Mouse (Mus musculus): ENCODE measurements at regions not wholly inside any gene's neighbourhood (a gene's known extent, or its start where the extent isn't known, plus 50 kb on each side); places are given as distances from the start of the nearest gene placed in this dataset.
"Not testable (repeated sequence)": the region's sequence is repeated elsewhere in the genome, so short reads cannot be mapped to it uniquely, and the experiment has no call there.

DNA sequence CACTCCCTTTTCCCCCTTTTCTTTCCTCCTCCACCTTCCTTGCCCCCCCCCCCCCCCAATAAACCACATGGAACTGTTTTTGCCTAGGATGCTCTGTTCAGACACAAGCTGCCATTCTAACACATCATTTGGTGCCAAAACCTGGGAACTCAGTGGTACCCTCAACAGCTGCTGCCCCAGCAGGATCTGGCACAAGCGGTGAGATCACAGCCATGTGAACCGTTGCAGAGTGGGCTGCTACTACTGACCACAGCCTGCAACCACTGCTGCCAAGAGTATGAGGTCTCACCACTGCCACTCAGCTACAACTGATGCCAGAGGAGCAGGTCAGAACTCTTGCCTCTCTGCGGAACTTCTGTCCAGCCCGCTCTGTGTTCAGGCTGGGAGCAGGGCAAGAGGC lies 206.2 kb downstream of the Pcsk1 start:
- H3K36me3 ChIP-seq (ENCODE audit: insufficient read depth, low read length): no peaks in the 10 kb centered on the region
- no peak overlapping the region for H3K4me3 ChIP-seq (replicated peaks; ENCODE audit: low read length)
- H3K4me1 ChIP-seq (replicated peaks; ENCODE audit: low read depth, low read length): no peaks in the 10 kb centered on the region
- TF ChIP-seq POU5F1 (IDR thresholded peaks at IDR 0.05; ENCODE audit: borderline replicate concordance, low read length) (no peak), NANOG (IDR thresholded peaks at IDR 0.05; ENCODE audit: borderline replicate concordance, low read length) (no peak), CTCF (conservative IDR thresholded peaks at IDR 0.05; ENCODE audit: low read length) (no peak)
- no peaks in the 10 kb centered on the region for H3K27me3 ChIP-seq (ENCODE audit: insufficient read depth, low read length)
- H3K9me3 ChIP-seq (ENCODE audit: low read length): no peaks in the 10 kb centered on the region

DNA sequence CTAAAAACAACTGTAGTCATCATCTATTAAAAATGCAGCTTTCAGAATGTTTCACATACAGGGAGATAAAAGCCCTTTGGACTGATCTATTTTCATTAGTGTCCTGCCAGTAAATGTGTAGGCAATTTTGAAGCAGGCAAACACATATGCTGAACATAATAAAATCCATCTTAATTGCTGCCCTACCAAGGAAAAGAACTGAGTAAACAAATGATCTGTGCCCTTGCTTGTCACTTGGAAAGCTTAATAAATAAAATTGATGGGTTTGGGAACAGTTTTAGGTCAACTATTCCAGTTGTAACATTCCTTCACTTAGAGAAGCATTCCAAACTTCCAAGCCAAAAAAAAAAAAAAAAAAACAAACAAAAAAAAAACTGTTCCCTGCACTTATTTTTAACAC lies 230.2 kb downstream of the Pcsk1 start:
- no peaks in the 10 kb centered on the region for H3K4me1 ChIP-seq (replicated peaks; ENCODE audit: low read depth, low read length)
- TF ChIP-seq POU5F1 (IDR thresholded peaks at IDR 0.05; ENCODE audit: borderline replicate concordance, low read length) (no peak), CTCF (conservative IDR thresholded peaks at IDR 0.05; ENCODE audit: low read length) (no peak), NANOG (IDR thresholded peaks at IDR 0.05; ENCODE audit: borderline replicate concordance, low read length) (no peak)

DNA sequence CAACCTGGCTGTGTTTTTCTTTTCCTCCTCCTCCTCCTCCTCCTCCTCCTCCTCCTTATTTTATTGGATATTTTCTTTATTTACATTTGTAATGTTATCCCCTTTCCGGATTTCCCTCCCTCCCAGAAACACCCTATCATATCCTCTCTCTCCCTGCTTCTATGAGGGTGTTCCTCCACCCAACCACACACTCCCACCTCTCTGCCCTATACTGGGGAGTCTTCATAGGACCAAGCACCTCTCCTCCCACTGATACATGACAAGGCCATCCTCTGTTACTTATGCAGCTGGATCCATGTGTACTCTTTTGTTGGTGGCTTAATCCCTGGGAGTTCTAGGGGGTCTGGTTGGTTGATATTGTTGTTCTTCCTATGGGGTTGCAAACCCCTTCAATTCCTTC lies 230.6 kb downstream of the Pcsk1 start:
- TF ChIP-seq CTCF (conservative IDR thresholded peaks at IDR 0.05; ENCODE audit: low read length) (no peak), NANOG (IDR thresholded peaks at IDR 0.05; ENCODE audit: borderline replicate concordance, low read length) (no peak), POU5F1 (IDR thresholded peaks at IDR 0.05; ENCODE audit: borderline replicate concordance, low read length) (no peak)
- Histone ChIP-seq H3K27me3 (ENCODE audit: insufficient read depth, low read length) (no peaks in the 10 kb centered on the region), H3K9me3 (ENCODE audit: low read length) (no peaks in the 10 kb centered on the region), H3K4me3 (replicated peaks; ENCODE audit: low read length) (no peak overlapping the region), H3K4me1 (replicated peaks; ENCODE audit: low read depth, low read length) (no peaks in the 10 kb centered on the region), H3K36me3 (ENCODE audit: insufficient read depth, low read length) (no peaks in the 10 kb centered on the region)

More for the DNA sequence above, 230.2 kb downstream of the Pcsk1 start:
- Histone ChIP-seq H3K27me3 (ENCODE audit: insufficient read depth, low read length) (no peaks in the 10 kb centered on the region), H3K4me3 (replicated peaks; ENCODE audit: low read length) (no peak overlapping the region), H3K36me3 (ENCODE audit: insufficient read depth, low read length) (no peaks in the 10 kb centered on the region), H3K9me3 (ENCODE audit: low read length) (no peaks in the 10 kb centered on the region)

DNA sequence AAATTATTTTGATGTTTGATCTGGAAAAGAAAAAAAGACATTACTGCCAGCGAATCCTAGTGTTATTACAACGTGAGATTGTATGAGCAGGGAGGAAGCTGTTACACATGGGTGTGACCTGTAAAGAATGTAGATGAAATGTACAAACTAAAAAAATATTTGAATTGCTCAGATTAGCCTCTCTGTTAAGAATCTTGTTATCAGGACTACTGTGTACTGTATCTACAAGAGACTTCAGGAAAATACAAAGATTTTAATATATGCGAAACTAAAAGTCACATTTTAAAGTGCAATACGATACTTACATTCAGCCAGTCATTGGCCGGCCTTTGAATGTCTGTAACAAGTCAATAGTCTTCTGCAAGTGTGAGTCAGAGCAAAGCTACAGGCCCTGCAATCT lies 247.4 kb downstream of the Pcsk1 start:
- H3K9me3 ChIP-seq (ENCODE audit: low read length): no peaks in the 10 kb centered on the region
- TF ChIP-seq CTCF (conservative IDR thresholded peaks at IDR 0.05; ENCODE audit: low read length) (no peak), NANOG (IDR thresholded peaks at IDR 0.05; ENCODE audit: borderline replicate concordance, low read length) (no peak), POU5F1 (IDR thresholded peaks at IDR 0.05; ENCODE audit: borderline replicate concordance, low read length) (no peak)
- H3K36me3 ChIP-seq (ENCODE audit: insufficient read depth, low read length): no peaks in the 10 kb centered on the region
- H3K4me1 ChIP-seq (replicated peaks; ENCODE audit: low read depth, low read length): no peaks in the 10 kb centered on the region
- no peak overlapping the region for H3K4me3 ChIP-seq (replicated peaks; ENCODE audit: low read length)
- H3K27me3 ChIP-seq (ENCODE audit: insufficient read depth, low read length): no peaks in the 10 kb centered on the region

DNA sequence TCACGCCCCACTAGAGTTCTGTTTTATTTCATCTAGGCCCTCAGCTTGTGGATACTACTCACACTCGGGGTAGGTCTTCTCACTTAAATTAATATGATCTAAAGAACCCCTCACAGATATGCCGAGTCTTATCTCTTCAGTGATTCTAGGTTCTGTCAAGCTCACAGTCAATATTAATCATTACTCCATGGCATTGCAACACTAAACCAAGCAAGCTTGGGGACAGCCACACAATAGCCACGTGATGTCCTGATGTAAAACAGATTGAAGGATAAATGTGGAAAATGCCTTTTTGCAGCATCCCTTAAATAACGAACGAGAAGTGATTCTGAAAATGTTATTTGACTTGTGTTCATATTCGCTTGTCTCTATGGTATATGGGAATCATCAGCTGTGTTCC lies 253.8 kb downstream of the Pcsk1 start:
- no peak for TF ChIP-seq POU5F1 (IDR thresholded peaks at IDR 0.05; ENCODE audit: borderline replicate concordance, low read length)
- no peak for TF ChIP-seq NANOG (IDR thresholded peaks at IDR 0.05; ENCODE audit: borderline replicate concordance, low read length)
- TF ChIP-seq CTCF (conservative IDR thresholded peaks at IDR 0.05; ENCODE audit: low read length): no peak
- H3K4me1 ChIP-seq (replicated peaks; ENCODE audit: low read depth, low read length): peaks cover 3% of the 10 kb centered on the region; the same call in 1 of the 2 replicates
- H3K9me3 ChIP-seq (ENCODE audit: low read length): no peaks in the 10 kb centered on the region
- no peaks in the 10 kb centered on the region for H3K27me3 ChIP-seq (ENCODE audit: insufficient read depth, low read length)
- H3K4me3 ChIP-seq (replicated peaks; ENCODE audit: low read length): no peak overlapping the region
- no peaks in the 10 kb centered on the region for H3K36me3 ChIP-seq (ENCODE audit: insufficient read depth, low read length)

DNA sequence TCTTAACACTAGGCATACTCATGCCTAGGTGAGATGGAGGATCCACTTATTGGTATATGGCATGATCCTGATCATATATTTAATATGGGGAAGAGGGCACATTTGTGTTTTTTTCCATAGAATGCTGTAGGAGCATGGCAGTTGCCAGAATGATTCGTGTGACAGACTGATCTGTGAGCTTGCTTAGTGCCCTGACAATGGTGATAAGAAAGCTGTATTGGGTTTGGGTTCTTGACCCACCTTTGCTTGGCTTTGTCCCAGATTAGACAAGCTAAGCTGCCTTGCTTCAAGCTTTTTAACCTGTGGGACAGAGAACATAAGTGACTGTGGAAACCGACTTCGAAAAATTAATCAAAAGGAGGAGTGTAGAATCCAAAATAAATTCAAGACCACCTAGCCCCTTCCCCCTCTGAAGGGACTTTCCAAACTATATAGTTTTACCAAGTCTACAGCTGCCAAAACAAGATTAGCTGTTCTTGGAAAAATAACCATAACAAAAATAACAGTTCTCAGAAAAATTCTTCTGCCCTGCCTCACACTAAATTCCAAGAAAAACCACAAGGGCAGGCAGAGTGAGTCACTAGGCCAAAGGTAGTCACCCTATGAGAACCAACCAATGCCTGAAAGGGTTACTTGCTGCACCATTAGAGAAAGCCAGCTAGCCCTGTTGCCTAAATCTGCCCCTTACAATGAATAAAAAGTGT lies 277.2 kb downstream of the Pcsk1 start:
- TF ChIP-seq CTCF (conservative IDR thresholded peaks at IDR 0.05; ENCODE audit: low read length) (no peak), NANOG (IDR thresholded peaks at IDR 0.05; ENCODE audit: borderline replicate concordance, low read length) (no peak), POU5F1 (IDR thresholded peaks at IDR 0.05; ENCODE audit: borderline replicate concordance, low read length) (no peak)
- no peaks in the 10 kb centered on the region for H3K36me3 ChIP-seq (ENCODE audit: insufficient read depth, low read length)
- no peaks in the 10 kb centered on the region for H3K27me3 ChIP-seq (ENCODE audit: insufficient read depth, low read length)
- H3K9me3 ChIP-seq (ENCODE audit: low read length): no peaks in the 10 kb centered on the region
- peaks cover 18% of the 10 kb centered on the region for H3K4me1 ChIP-seq (replicated peaks; ENCODE audit: low read depth, low read length)
- H3K4me3 ChIP-seq (replicated peaks; ENCODE audit: low read length): no peak overlapping the region

DNA sequence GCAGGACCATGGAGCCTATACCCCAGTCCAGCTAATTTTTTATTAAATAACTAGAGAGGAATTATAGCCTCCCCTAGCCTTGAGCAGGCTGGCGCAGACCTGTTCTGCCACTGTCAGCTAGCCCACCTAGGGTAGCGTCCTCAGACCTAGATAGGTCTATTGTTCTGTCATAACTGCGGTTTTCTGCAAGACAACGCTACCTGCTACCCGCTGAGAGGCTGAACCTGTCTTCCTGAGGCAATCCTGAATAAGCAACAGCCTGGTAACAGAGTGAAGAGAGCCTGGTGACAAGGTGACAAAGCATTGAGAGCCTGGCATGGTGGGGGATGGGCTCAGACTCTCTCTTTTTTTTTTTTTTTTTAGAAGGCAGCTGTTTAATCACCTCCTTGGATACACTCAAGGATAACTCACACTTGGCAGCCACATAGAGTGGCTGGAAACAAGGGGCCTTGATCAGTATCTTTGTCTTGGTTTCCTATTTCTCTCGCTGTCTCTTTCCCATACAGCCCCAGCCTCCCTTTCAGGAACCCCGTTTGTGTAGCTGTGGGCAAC lies 278.7 kb downstream of the Pcsk1 start:
- H3K27me3 ChIP-seq (ENCODE audit: insufficient read depth, low read length): no peaks in the 10 kb centered on the region
- H3K4me3 ChIP-seq (replicated peaks; ENCODE audit: low read length): no peak overlapping the region
- no peaks in the 10 kb centered on the region for H3K9me3 ChIP-seq (ENCODE audit: low read length)
- peaks cover 18% of the 10 kb centered on the region for H3K4me1 ChIP-seq (replicated peaks; ENCODE audit: low read depth, low read length)
- H3K36me3 ChIP-seq (ENCODE audit: insufficient read depth, low read length): no peaks in the 10 kb centered on the region
- TF ChIP-seq NANOG (IDR thresholded peaks at IDR 0.05; ENCODE audit: borderline replicate concordance, low read length) (peak; percentile 70; the same call in 1 of the 2 replicates), CTCF (conservative IDR thresholded peaks at IDR 0.05; ENCODE audit: low read length) (no peak)

DNA sequence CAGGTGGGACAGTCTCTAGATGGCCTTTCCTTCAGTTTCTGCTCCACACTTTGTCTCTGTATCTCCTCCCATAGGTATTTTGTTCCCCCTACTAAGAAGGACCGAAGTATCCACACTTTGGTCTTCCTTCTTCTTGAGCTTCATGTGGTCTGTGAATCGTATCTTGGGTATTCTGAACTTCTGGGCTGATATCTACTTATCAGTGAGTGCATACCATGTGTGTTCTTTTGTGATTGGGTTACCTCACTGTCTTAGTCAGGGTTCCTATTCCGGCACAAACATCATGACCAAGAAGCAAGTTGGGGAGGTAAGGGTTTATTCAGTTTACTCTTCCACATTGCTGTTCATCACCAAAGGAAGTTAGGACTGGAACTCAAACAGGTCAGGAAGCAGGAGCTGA lies 287.5 kb downstream of the Pcsk1 start:
- not testable (repeated sequence) for H3K4me1 ChIP-seq (replicated peaks; ENCODE audit: low read depth, low read length)

DNA sequence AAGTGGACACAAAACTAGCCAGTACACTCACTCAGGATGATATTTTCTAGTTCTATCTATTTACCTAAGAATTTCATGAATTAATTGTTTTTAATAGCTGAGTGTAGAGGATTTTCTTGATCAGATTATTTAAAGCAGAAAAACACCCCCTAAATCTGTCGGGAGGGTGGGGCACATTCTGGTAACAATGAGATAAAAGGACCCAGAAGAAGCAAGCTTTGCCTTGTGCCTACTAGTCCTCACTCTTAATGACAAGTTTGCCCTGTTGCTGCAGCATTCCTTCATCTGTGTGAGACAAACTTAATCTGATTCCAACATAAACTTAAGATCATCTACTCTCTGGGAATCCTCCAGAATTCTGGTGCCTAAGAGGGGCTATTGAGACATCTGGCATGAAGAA lies 288.1 kb downstream of the Pcsk1 start:
- TF ChIP-seq POU5F1 (IDR thresholded peaks at IDR 0.05; ENCODE audit: borderline replicate concordance, low read length): no peak
- no peak for TF ChIP-seq CTCF (conservative IDR thresholded peaks at IDR 0.05; ENCODE audit: low read length)
- TF ChIP-seq NANOG (IDR thresholded peaks at IDR 0.05; ENCODE audit: borderline replicate concordance, low read length): no peak
- H3K27me3 ChIP-seq (ENCODE audit: insufficient read depth, low read length): no peaks in the 10 kb centered on the region
- no peaks in the 10 kb centered on the region for H3K9me3 ChIP-seq (ENCODE audit: low read length)
- no peaks in the 10 kb centered on the region for H3K4me1 ChIP-seq (replicated peaks; ENCODE audit: low read depth, low read length)
- H3K36me3 ChIP-seq (ENCODE audit: insufficient read depth, low read length): no peaks in the 10 kb centered on the region
- H3K4me3 ChIP-seq (replicated peaks; ENCODE audit: low read length): no peak overlapping the region

More for the DNA sequence above, 287.5 kb downstream of the Pcsk1 start:
- not testable (repeated sequence) for H3K9me3 ChIP-seq (ENCODE audit: low read length); H3K36me3 ChIP-seq (ENCODE audit: insufficient read depth, low read length); H3K27me3 ChIP-seq (ENCODE audit: insufficient read depth, low read length); H3K4me3 ChIP-seq (replicated peaks; ENCODE audit: low read length)
